ENCODE assay signal across 11 mouse cellular contexts in genomic region chr9:45664871-45665394, GRCm38 (mm10).
DNase-seq lines count a peak whose midpoint lies in the region; ATAC-seq and TF ChIP-seq lines count a peak whose summit lies in the region.
"Had no signal": no experiment of that assay in that cellular context is flagged by ENCODE, and none has a peak within 500 bp of the region (broad histone marks: within the 10 kb centered on the region; RNA-seq: fewer than 3 reads in every experiment).

No protein-coding gene starts in this region.

- TF ChIP-seq POLR2A in brain, embryonic 14.5 days (IDR thresholded peaks at IDR 0.05; ENCODE audit: borderline replicate concordance, extremely low read depth, insufficient read depth, insufficient read length, poor library complexity, severe bottlenecking), result no peak

- peak overlapping the region; percentile 97 for H3K27ac ChIP-seq in midbrain, embryonic 13.5 days
- H3K27ac ChIP-seq: heart, embryonic 15.5 days had no signal

- H3K4me3 ChIP-seq in midbrain, embryonic 13.5 days (replicated peaks), result no peak overlapping the region
- H3K4me3 ChIP-seq: heart, embryonic 15.5 days had no signal

- H3K27me3 ChIP-seq in midbrain, embryonic 13.5 days, result no peaks in the 10 kb centered on the region
- H3K27me3 ChIP-seq: heart, embryonic 15.5 days had no signal

- peak overlapping the region; percentile 13; the same call in 1 of the 2 replicates for H3K4me2 ChIP-seq in midbrain, embryonic 13.5 days (replicated peaks)
- H3K4me2 ChIP-seq: heart, embryonic 15.5 days had no signal

- H3K9me3 ChIP-seq in midbrain, embryonic 13.5 days, result no peaks in the 10 kb centered on the region
- H3K9me3 ChIP-seq: heart, embryonic 15.5 days had no signal

- H3K36me3 ChIP-seq in midbrain, embryonic 13.5 days, result no peaks in the 10 kb centered on the region
- H3K36me3 ChIP-seq: heart, embryonic 15.5 days had no signal

- H3K9ac ChIP-seq in midbrain, embryonic 13.5 days (replicated peaks), result peak overlapping the region; percentile 40; the same call in 1 of the 2 replicates
- H3K9ac ChIP-seq: heart, embryonic 15.5 days had no signal

- peak; percentile 73 to 80 for DNase-seq in cerebellum, postnatal 14 days
- no peak for DNase-seq in cerebellum, adult 9-10 months
- peak; percentile 95 for DNase-seq in brain, embryonic 14.5 days (ENCODE audit: low read depth)
- DNase-seq in forelimb bud, embryonic 11.5 days (ENCODE audit: low read depth, low spot score), result peak; percentile 23
- no peak for DNase-seq in left cerebral cortex, adult 11 months (ENCODE audit: low spot score)
- no peak for DNase-seq in ovary, postnatal 14 days (ENCODE audit: low spot score)
- DNase-seq in adrenal gland, adult 18-20 months (ENCODE audit: low spot score in 2 of 2), result no peak
- DNase-seq: cerebellum, adult 2 months; thymus, adult 2 months had no signal

- no peak for TF ChIP-seq CTCF in brain, embryonic 14.5 days (IDR thresholded peaks at IDR 0.05; ENCODE audit: borderline replicate concordance, extremely low read depth, insufficient read depth, insufficient read length)

- H3K4me1 ChIP-seq in midbrain, embryonic 13.5 days (replicated peaks), result peaks cover 51% of the 10 kb centered on the region
- H3K4me1 ChIP-seq: heart, embryonic 15.5 days had no signal

- peak; percentile 77 for ATAC-seq in midbrain, embryonic 13.5 days

- 6% methylated on average over 15 of the region's 15 CpGs for WGBS in midbrain, embryonic 13.5 days

Comparison
In these comparisons a context has a peak if more than half of its experiments do, and no peak if none do; other contexts are left out.
1. DNase-seq: peak in cerebellum, postnatal 14 days (2 of 2), brain, embryonic 14.5 days (single experiment) and forelimb bud, embryonic 11.5 days (single experiment); none in cerebellum, adult 9-10 months (single experiment), left cerebral cortex, adult 11 months (single experiment), ovary, postnatal 14 days (single experiment) and adrenal gland, adult 18-20 months (0 of 2).